Mouse (Mus musculus): ENCODE measurements around the gene Rpgrip1l.

DNA sequence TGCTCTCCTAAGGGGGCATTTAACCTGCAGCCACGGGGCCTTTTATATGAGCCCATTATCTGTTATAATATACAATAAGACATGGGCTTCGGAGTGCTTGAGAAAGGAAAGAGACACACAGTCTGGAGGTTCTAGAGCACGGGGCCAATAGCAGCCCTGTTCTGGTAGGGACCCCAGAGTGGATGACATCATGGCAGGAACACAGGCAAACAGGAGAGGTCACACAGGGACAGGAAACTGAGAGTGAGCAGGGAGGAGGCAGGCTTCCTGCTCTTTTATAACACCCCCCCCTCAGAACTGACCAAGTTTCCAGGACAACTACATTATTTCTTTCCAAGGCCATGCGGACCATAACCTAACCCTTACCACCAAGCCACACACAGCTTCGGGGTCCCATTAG, 115.8 kb downstream of the Rpgrip1l start:
- TF ChIP-seq CTCF (conservative IDR thresholded peaks at IDR 0.05 in 1 of 2, IDR thresholded peaks at IDR 0.05 in 1 of 2; ENCODE audit: low read depth in 2 of 2, low read length in 2 of 2) (no peak), POLR2A (IDR thresholded peaks at IDR 0.05; ENCODE audit: low read depth, low read length) (no peak), ZC3H11A (IDR thresholded peaks at IDR 0.05; ENCODE audit: low read depth, low read length) (no peak), NRF1 (IDR thresholded peaks at IDR 0.05; ENCODE audit: low read depth, low read length) (no peak), ZMIZ1 (IDR thresholded peaks at IDR 0.05; ENCODE audit: low read depth, low read length) (no peak), UBTF (IDR thresholded peaks at IDR 0.05; ENCODE audit: low read depth, low read length) (no peak), MAFK (IDR thresholded peaks at IDR 0.05; ENCODE audit: insufficient replicate concordance, low read length) (no peak), MAZ (IDR thresholded peaks at IDR 0.05; ENCODE audit: low read depth, low read length) (no peak), RCOR1 (conservative IDR thresholded peaks at IDR 0.05; ENCODE audit: low read depth, low read length) (no peak), RAD21 (IDR thresholded peaks at IDR 0.05; ENCODE audit: low read depth, low read length) (no peak), BHLHE40 (IDR thresholded peaks at IDR 0.05; ENCODE audit: low read depth, low read length) (no peak)

All from CH12.LX (cell line).